Mouse (Mus musculus): Measurements from ENCODE around the gene Fcgbp. TPM values are rescaled to one million over a fixed set of nuclear protein-coding genes. Genes with fewer than 3 reads are reported as not detected.
A peak's percentile ranks its signal among the peaks of the same experiment; 100 is the strongest.

The Fcgbp gene
- polyA plus RNA-seq (2012; ENCODE audit: insufficient read depth, insufficient read length, low replicate concordance, missing spikeins), result not detected in 2 replicates

DNA sequence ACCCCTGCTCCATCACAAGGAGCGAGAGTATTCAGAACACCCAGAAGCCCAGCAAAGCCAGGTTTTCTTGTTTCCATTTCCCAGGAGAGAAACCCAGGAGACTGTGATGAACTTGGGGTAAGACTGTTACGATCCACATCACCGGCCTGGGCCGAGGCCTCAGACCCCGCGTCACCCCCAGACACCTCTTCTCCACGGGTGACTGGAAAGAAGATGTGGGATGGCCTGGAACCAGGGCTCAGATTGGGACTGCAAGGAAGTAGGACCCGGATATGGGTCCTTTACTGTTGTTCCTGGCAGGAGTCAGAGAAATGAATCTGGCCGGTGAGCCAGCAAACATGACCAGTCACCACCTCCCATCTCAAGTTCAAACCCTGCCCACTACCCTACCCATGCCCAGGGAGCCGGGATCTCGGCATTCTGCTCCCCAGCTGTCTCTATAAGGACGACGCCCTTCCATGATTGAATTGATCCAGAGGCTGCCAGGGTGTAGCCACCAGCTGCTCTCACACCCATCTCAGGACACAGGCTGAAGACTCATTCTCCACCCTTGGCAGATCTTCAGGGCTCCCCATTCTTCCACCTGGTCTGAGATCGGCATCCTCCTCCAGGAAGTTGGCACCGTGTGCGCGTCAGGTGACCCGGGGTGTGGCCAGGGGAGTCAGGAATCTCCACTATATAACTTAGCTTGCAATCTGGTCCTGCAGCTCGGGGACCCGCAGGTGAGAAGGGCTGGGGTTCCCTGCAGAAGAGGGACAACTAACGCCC is at the start of gene Fcgbp:
Gene Fcgbp, plus strand, starts transcription at position 706 of the 768 bp plus-strand sequence.
- 88% methylated on average over 21 of the region's 21 CpGs for WGBS
- H3K27ac ChIP-seq (ENCODE audit: insufficient read depth, low read depth, low read length), result no peak within 1 kb of the TSS

DNA sequence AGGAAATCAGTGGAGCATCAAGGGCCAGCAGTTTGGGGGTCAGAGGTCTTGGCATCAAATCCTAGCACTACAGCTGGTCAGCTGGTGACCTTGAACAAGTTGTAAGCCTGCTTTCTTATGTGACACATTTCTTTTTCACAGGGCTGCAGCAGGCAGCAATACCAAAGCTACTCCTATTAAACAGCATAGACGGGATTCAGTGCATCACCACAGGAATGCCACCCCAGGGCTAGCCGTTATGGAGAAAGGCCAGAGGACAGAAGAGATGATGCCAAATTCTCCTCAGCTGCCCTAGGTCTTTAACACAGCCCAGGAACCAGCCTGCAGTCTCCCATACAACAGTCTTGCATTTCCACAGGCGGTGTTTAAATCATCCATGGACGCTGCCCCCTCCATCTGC is 26.5 kb upstream of the Fcgbp start:
- no peak for TF ChIP-seq POLR2A (IDR thresholded peaks at IDR 0.05; ENCODE audit: insufficient read depth, low read depth, low read length)
- TF ChIP-seq CTCF (IDR thresholded peaks at IDR 0.05; ENCODE audit: insufficient read depth, low read depth, low read length), result no peak
- 81% methylated on average over 4 of the region's 4 CpGs for WGBS
- Histone ChIP-seq H3K27ac (ENCODE audit: insufficient read depth, low read depth, low read length) (no peak overlapping the region), H3K4me3 (ENCODE audit: insufficient read depth, low read depth, low read length) (no peak overlapping the region), H3K4me1 (ENCODE audit: control insufficient read depth, insufficient read depth, low read length) (peaks cover 6% of the 10 kb centered on the region)

More for the DNA sequence above, at the start of gene Fcgbp:
- TF ChIP-seq CTCF (IDR thresholded peaks at IDR 0.05; ENCODE audit: insufficient read depth, low read depth, low read length) (no peak), POLR2A (IDR thresholded peaks at IDR 0.05; ENCODE audit: insufficient read depth, low read depth, low read length) (no peak)
- no peak within 1 kb of the TSS for H3K4me3 ChIP-seq (ENCODE audit: insufficient read depth, low read depth, low read length)
- H3K4me1 ChIP-seq (ENCODE audit: control insufficient read depth, insufficient read depth, low read length), result no peaks in the 10 kb centered on the region

DNA sequence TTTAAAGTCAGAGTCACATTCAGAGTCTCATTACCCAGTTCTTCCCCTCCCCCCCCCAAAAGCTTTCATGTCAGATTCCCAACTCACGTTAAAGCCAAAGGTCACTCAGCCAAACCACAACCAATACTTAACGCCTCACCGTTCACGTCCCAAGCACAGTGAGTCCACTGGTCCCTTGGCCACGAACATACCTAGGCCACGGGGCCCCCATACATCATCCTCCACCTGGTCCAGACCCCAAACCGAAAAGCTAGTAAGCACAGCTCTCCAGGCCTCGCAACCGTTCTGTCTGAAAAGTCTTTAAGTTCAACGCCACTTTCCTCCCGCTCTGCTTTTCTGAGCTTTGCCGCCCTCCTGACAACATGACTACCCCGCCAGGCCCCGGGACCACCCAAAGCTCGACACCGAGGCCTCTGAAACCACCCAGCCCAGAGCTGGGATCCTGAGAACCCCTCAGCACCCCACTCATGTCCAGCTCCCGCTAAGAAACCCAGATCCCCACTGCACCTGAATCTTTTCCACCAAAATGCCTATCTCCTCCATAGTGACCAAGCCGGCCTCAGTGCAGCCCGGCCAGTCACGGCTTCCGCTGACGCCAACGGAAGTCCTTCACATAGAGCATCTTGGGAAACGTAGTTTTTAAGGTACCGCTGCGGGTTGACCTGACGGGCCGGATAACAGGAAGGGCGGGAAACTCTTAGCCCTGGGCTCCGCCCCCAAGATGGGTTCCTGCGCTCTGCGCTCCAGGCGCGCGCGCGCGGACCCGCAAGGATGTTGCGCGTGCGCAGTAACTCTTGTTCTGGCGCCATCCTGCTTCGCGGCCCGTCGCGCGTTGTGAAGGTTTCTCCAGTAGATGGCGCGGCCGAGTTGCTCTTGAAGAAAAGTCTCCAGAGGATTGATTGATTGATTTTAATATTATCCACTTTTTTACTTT is 21.3 kb upstream of the Fcgbp start, which contains the start of gene Psmc4:
Gene Psmc4, minus strand, starts transcription at position 626 of the 934 bp plus-strand sequence.
- H3K27ac ChIP-seq (ENCODE audit: insufficient read depth, low read depth, low read length), result 0 out of 2 replicates have a peak within 1 kb of the TSS, but pooled peaks have one; percentile 21
- peaks cover 6% of the 10 kb centered on the region for H3K4me1 ChIP-seq (ENCODE audit: control insufficient read depth, insufficient read depth, low read length)
- under 1% methylated on average over 52 of the region's 52 CpGs for WGBS
- TF ChIP-seq POLR2A (IDR thresholded peaks at IDR 0.05; ENCODE audit: insufficient read depth, low read depth, low read length) (peak; percentile 73), CTCF (IDR thresholded peaks at IDR 0.05; ENCODE audit: insufficient read depth, low read depth, low read length) (peak; percentile 52)
- H3K4me3 ChIP-seq (ENCODE audit: insufficient read depth, low read depth, low read length), result peak within 1 kb of the TSS; percentile 87

DNA sequence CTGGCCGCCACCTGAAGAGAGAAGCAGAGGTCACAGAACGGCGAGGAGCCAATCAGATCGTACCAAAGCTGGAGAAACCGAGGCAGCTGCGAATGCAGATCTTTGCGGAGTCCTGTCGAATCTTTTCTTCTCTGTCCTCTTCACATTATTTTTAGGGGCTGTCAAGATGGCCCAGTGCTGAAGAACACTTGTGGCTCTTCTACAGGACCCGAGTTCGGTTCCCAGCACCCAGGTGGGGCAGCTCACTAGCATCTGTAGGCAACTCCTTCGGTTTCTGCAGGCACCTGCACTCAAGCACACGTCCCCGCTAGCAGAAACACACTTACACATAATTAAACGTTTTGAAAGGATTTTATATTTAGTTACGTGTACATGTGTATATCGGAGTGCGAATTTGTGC is 20.5 kb upstream of the Fcgbp start:
- WGBS, result 53% methylated on average over 17 of the region's 17 CpGs
- TF ChIP-seq POLR2A (IDR thresholded peaks at IDR 0.05; ENCODE audit: insufficient read depth, low read depth, low read length) (no peak), CTCF (IDR thresholded peaks at IDR 0.05; ENCODE audit: insufficient read depth, low read depth, low read length) (no peak)
- Histone ChIP-seq H3K27ac (ENCODE audit: insufficient read depth, low read depth, low read length) (no peak overlapping the region), H3K4me1 (ENCODE audit: control insufficient read depth, insufficient read depth, low read length) (peaks cover 6% of the 10 kb centered on the region), H3K4me3 (ENCODE audit: insufficient read depth, low read depth, low read length) (no peak overlapping the region)

- Histone ChIP-seq H3K27ac (ENCODE audit: insufficient read depth, low read depth, low read length) (no peak overlapping the region), H3K4me3 (ENCODE audit: insufficient read depth, low read depth, low read length) (no peak overlapping the region), H3K4me1 (ENCODE audit: control insufficient read depth, insufficient read depth, low read length) (peaks cover 6% of the 10 kb centered on the region)
- WGBS, result 80% methylated on average over 6 of the region's 6 CpGs
- no peak for TF ChIP-seq CTCF (IDR thresholded peaks at IDR 0.05; ENCODE audit: insufficient read depth, low read depth, low read length)
These were observed 17.7 kb upstream of the Fcgbp start for GRCm38 (mm10) chr7:28053046-28053930.

GRCm38 (mm10) chr7:28059972-28060371 is 11.1 kb upstream of the Fcgbp start:
- no peak overlapping the region for H3K27ac ChIP-seq (ENCODE audit: insufficient read depth, low read depth, low read length)
- no peaks in the 10 kb centered on the region for H3K4me1 ChIP-seq (ENCODE audit: control insufficient read depth, insufficient read depth, low read length)
- no peak overlapping the region for H3K4me3 ChIP-seq (ENCODE audit: insufficient read depth, low read depth, low read length)
- TF ChIP-seq CTCF (IDR thresholded peaks at IDR 0.05; ENCODE audit: insufficient read depth, low read depth, low read length), result no peak
- no peak for TF ChIP-seq POLR2A (IDR thresholded peaks at IDR 0.05; ENCODE audit: insufficient read depth, low read depth, low read length)
- 52% methylated on average over 1 of the region's 1 CpGs for WGBS

- 80% methylated on average over 3 of the region's 3 CpGs for WGBS
These were observed 2.4 kb upstream of the Fcgbp start for GRCm38 (mm10) chr7:28068661-28069060.

GRCm38 (mm10) chr7:28069546-28070172 is 1.4 kb upstream of the Fcgbp start:
- Histone ChIP-seq H3K4me3 (ENCODE audit: insufficient read depth, low read depth, low read length) (no peak overlapping the region), H3K4me1 (ENCODE audit: control insufficient read depth, insufficient read depth, low read length) (no peaks in the 10 kb centered on the region), H3K27ac (ENCODE audit: insufficient read depth, low read depth, low read length) (no peak overlapping the region)
- TF ChIP-seq CTCF (IDR thresholded peaks at IDR 0.05; ENCODE audit: insufficient read depth, low read depth, low read length), result no peak
- no peak for TF ChIP-seq POLR2A (IDR thresholded peaks at IDR 0.05; ENCODE audit: insufficient read depth, low read depth, low read length)
- 37% methylated on average over 3 of the region's 3 CpGs for WGBS

More at GRCm38 (mm10) chr7:28068661-28069060, 2.4 kb upstream of the Fcgbp start:
- H3K27ac ChIP-seq (ENCODE audit: insufficient read depth, low read depth, low read length), result no peak overlapping the region
- no peak for TF ChIP-seq CTCF (IDR thresholded peaks at IDR 0.05; ENCODE audit: insufficient read depth, low read depth, low read length)
- no peak for TF ChIP-seq POLR2A (IDR thresholded peaks at IDR 0.05; ENCODE audit: insufficient read depth, low read depth, low read length)
- H3K4me1 ChIP-seq (ENCODE audit: control insufficient read depth, insufficient read depth, low read length), result no peaks in the 10 kb centered on the region
- no peak overlapping the region for H3K4me3 ChIP-seq (ENCODE audit: insufficient read depth, low read depth, low read length)
